Mouse (Mus musculus) heart, adult 11 months (tissue): ENCODE results near the gene Epn1.
"Not testable (repeated sequence)": the region's sequence is repeated elsewhere in the genome, so short reads cannot be mapped to it uniquely, and the experiment has no call there.

Source experiments
- DNase-seq: peaks from one replicate; pipeline ENCODE4 v3.0.0; 2022

Gene Epn1

GRCm38 (mm10) chr7:5059421-5059820 is 20.6 kb upstream of the Epn1 start:
- peak; percentile 94 for DNase-seq

- peak; percentile 98 for DNase-seq
These were observed 19.8 kb upstream of the Epn1 start for GRCm38 (mm10) chr7:5060239-5060731.

- peak; percentile 100 for DNase-seq
These were observed 18.9 kb upstream of the Epn1 start for GRCm38 (mm10) chr7:5060944-5061773.

GRCm38 (mm10) chr7:5061774-5062359 is 18.2 kb upstream of the Epn1 start, which contains the start of gene U2af2:
TSS of gene U2af2 (plus strand) at chr7:5062143.
- peak; percentile 99 for DNase-seq

GRCm38 (mm10) chr7:5062360-5063001 is 17.6 kb upstream of the Epn1 start:
- no peak for DNase-seq

- no peak for DNase-seq
These were observed 15.1 kb upstream of the Epn1 start for GRCm38 (mm10) chr7:5064886-5065285.

- no peak for DNase-seq
These were observed 6.4 kb upstream of the Epn1 start for GRCm38 (mm10) chr7:5073586-5073985.

GRCm38 (mm10) chr7:5074984-5075383 is 5.1 kb upstream of the Epn1 start:
- DNase-seq, result no peak

- no peak for DNase-seq
These were observed 3.1 kb upstream of the Epn1 start for GRCm38 (mm10) chr7:5076931-5077330.

- DNase-seq, result not testable (repeated sequence)
These were observed 548 bp upstream of the Epn1 start for GRCm38 (mm10) chr7:5079365-5080009.

GRCm38 (mm10) chr7:5080815-5081214 is 780 bp downstream of the Epn1 start:
- no peak for DNase-seq

- DNase-seq, result no peak
These were observed 1.2 kb downstream of the Epn1 start for GRCm38 (mm10) chr7:5081241-5081640.

GRCm38 (mm10) chr7:5081939-5082338 is 1.9 kb downstream of the Epn1 start:
- no peak for DNase-seq

- peak; percentile 92 for DNase-seq
These were observed 3.5 kb downstream of the Epn1 start for GRCm38 (mm10) chr7:5083325-5084105.

GRCm38 (mm10) chr7:5085512-5085911 is 5.5 kb downstream of the Epn1 start:
- peak; percentile 79 for DNase-seq

- DNase-seq, result peak; percentile 89
These were observed 6.9 kb downstream of the Epn1 start for GRCm38 (mm10) chr7:5086921-5087440.

- DNase-seq, result peak; percentile 76
These were observed 7.9 kb downstream of the Epn1 start for GRCm38 (mm10) chr7:5087886-5088285.

- DNase-seq, result peak; percentile 86
These were observed 9.8 kb downstream of the Epn1 start for GRCm38 (mm10) chr7:5089853-5090252.

GRCm38 (mm10) chr7:5091008-5091728 is 11.1 kb downstream of the Epn1 start:
- DNase-seq, result peak; percentile 85

GRCm38 (mm10) chr7:5092381-5092780 is 12.3 kb downstream of the Epn1 start:
- DNase-seq, result peak; percentile 92

GRCm38 (mm10) chr7:5092831-5093510 is 12.9 kb downstream of the Epn1 start:
- DNase-seq, result peak; percentile 94
